7 mouse cellular contexts compared by ENCODE assay signal in genomic region chr5:123109452-123110203, GRCm38 (mm10). TPM values are rescaled to one million over a fixed set of nuclear protein-coding genes. Genes with fewer than 3 reads are reported as not detected.
A peak's percentile ranks its signal among the peaks of the same experiment; 100 is the strongest.
DNase-seq lines count a peak whose midpoint lies in the region; ATAC-seq lines count a peak whose summit lies in the region.

No protein-coding gene starts in this region.

- H3K27me3 ChIP-seq in embryonic facial prominence, embryonic 13.5 days, result no peaks in the 10 kb centered on the region
- no peaks in the 10 kb centered on the region for H3K27me3 ChIP-seq in intestine, embryonic 15.5 days (replicated peaks)
- no peaks in the 10 kb centered on the region for H3K27me3 ChIP-seq in liver, embryonic 15.5 days

- peak overlapping the region; percentile 33; the same call in 1 of the 2 replicates for H3K27ac ChIP-seq in embryonic facial prominence, embryonic 13.5 days
- no peak overlapping the region for H3K27ac ChIP-seq in intestine, embryonic 15.5 days
- no peak overlapping the region for H3K27ac ChIP-seq in liver, embryonic 15.5 days (replicated peaks)

- H3K9me3 ChIP-seq in embryonic facial prominence, embryonic 13.5 days, result no peaks in the 10 kb centered on the region
- no peaks in the 10 kb centered on the region for H3K9me3 ChIP-seq in intestine, embryonic 15.5 days
- no peaks in the 10 kb centered on the region for H3K9me3 ChIP-seq in liver, embryonic 15.5 days (replicated peaks)

- H3K4me2 ChIP-seq in embryonic facial prominence, embryonic 13.5 days, result peak overlapping the region; percentile 31
- peak overlapping the region; percentile 40 for H3K4me2 ChIP-seq in intestine, embryonic 15.5 days (replicated peaks)
- H3K4me2 ChIP-seq in liver, embryonic 15.5 days, result 0 out of 2 replicates have a peak overlapping the region, but pooled peaks have one; percentile 1

- peak; percentile 31 for DNase-seq in testis, postnatal 14 days (ENCODE audit: low spot score)
- DNase-seq in testis, postnatal 10 days (ENCODE audit: low spot score), result no peak
- no peak for DNase-seq in thymus, postnatal 4 days

- no peaks in the 10 kb centered on the region for H3K36me3 ChIP-seq in embryonic facial prominence, embryonic 13.5 days
- no peaks in the 10 kb centered on the region for H3K36me3 ChIP-seq in intestine, embryonic 15.5 days
- H3K36me3 ChIP-seq in liver, embryonic 15.5 days (replicated peaks), result peaks cover 77% of the 10 kb centered on the region

- ATAC-seq in embryonic facial prominence, embryonic 13.5 days (ENCODE audit: insufficient number of reproducible peaks, insufficient read depth, low FRiP score, low TSS enrichment, low read depth), result no peak
- peak; percentile 59; the same call in 1 of the 2 replicates for ATAC-seq in intestine, embryonic 15.5 days
- no peak for ATAC-seq in liver, embryonic 15.5 days (ENCODE audit: insufficient read depth)
- no peak for ATAC-seq in megakaryocyte, adult 5-6 weeks (ENCODE audit: poor library complexity, severe bottlenecking)

- WGBS in embryonic facial prominence, embryonic 13.5 days, result 37% methylated on average over 13 of the region's 13 CpGs
- 32% methylated on average over 13 of the region's 13 CpGs for WGBS in intestine, embryonic 15.5 days
- 60% methylated on average over 13 of the region's 13 CpGs for WGBS in liver, embryonic 15.5 days (ENCODE audit: insufficient replicate concordance)

- H3K4me1 ChIP-seq in embryonic facial prominence, embryonic 13.5 days, result peaks cover 20% of the 10 kb centered on the region
- H3K4me1 ChIP-seq in intestine, embryonic 15.5 days (replicated peaks), result 0 out of 2 replicates have a peak, but pooled peaks cover 6% of the 10 kb centered on the region
- H3K4me1 ChIP-seq in liver, embryonic 15.5 days (replicated peaks), result 0 out of 2 replicates have a peak, but pooled peaks cover 6% of the 10 kb centered on the region

- peak overlapping the region; percentile 36; the same call in 1 of the 2 replicates for H3K9ac ChIP-seq in embryonic facial prominence, embryonic 13.5 days
- no peak overlapping the region for H3K9ac ChIP-seq in intestine, embryonic 15.5 days
- H3K9ac ChIP-seq in liver, embryonic 15.5 days, result no peak overlapping the region

- no peak overlapping the region for H3K4me3 ChIP-seq in embryonic facial prominence, embryonic 13.5 days
- H3K4me3 ChIP-seq in intestine, embryonic 15.5 days (replicated peaks), result peak overlapping the region; percentile 9; the same call in 1 of the 2 replicates
- no peak overlapping the region for H3K4me3 ChIP-seq in liver, embryonic 15.5 days (replicated peaks)

RNA-seq across cellular contexts. Expression of gene Rhof, which starts 22.9 kb away (rescaled TPM):
- 5.6 and 6.6 TPM in 2 replicates for polyA plus RNA-seq in embryonic facial prominence, embryonic 13.5 days (2015; fragmentation: Nextera tagmentation; extraction: Ambion mirVana)
- polyA plus RNA-seq in intestine, embryonic 15.5 days (2015; fragmentation: Nextera tagmentation; extraction: Ambion mirVana), result 1.7 and 2.3 TPM in 2 replicates
- 1.7 and 2.1 TPM in 2 replicates for polyA plus RNA-seq in liver, embryonic 15.5 days (2015; fragmentation: Nextera tagmentation; extraction: Ambion mirVana)
- total RNA-seq in megakaryocyte, adult 5-6 weeks (2015), result 5.4 and 7.6 TPM in 2 replicates
- total RNA-seq in megakaryocyte, adult 5-6 weeks (2017), result 6.4 and 6.5 TPM in 2 replicates

RNA-seq across cellular contexts. Expression of gene Setd1b, which starts 32.4 kb away (rescaled TPM):
- 12.3 and 13.0 TPM in 2 replicates for polyA plus RNA-seq in embryonic facial prominence, embryonic 13.5 days (2015; fragmentation: Nextera tagmentation; extraction: Ambion mirVana)
- polyA plus RNA-seq in intestine, embryonic 15.5 days (2015; fragmentation: Nextera tagmentation; extraction: Ambion mirVana), result 7.6 and 8.4 TPM in 2 replicates
- polyA plus RNA-seq in liver, embryonic 15.5 days (2015; fragmentation: Nextera tagmentation; extraction: Ambion mirVana), result 3.9 and 4.2 TPM in 2 replicates
- 40.4 and 44.9 TPM in 2 replicates for total RNA-seq in megakaryocyte, adult 5-6 weeks (2015)
- total RNA-seq in megakaryocyte, adult 5-6 weeks (2017), result 4.1 and 8.7 TPM in 2 replicates

RNA-seq across cellular contexts. Expression of gene Tmem120b, which starts 41.4 kb away (rescaled TPM):
- polyA plus RNA-seq in embryonic facial prominence, embryonic 13.5 days (2015; fragmentation: Nextera tagmentation; extraction: Ambion mirVana), result 14.4 and 15.8 TPM in 2 replicates
- polyA plus RNA-seq in intestine, embryonic 15.5 days (2015; fragmentation: Nextera tagmentation; extraction: Ambion mirVana), result 8.4 and 10.1 TPM in 2 replicates
- 25.8 and 27.0 TPM in 2 replicates for polyA plus RNA-seq in liver, embryonic 15.5 days (2015; fragmentation: Nextera tagmentation; extraction: Ambion mirVana)
- 0.87 and 2.5 TPM in 2 replicates for total RNA-seq in megakaryocyte, adult 5-6 weeks (2015)
- 0.29 and 1.3 TPM in 2 replicates for total RNA-seq in megakaryocyte, adult 5-6 weeks (2017)

RNA-seq across cellular contexts. Expression of gene Psmd9, which starts 59.6 kb away (rescaled TPM):
- 95.3 and 107 TPM in 2 replicates for polyA plus RNA-seq in embryonic facial prominence, embryonic 13.5 days (2015; fragmentation: Nextera tagmentation; extraction: Ambion mirVana)
- 68.5 and 69.1 TPM in 2 replicates for polyA plus RNA-seq in intestine, embryonic 15.5 days (2015; fragmentation: Nextera tagmentation; extraction: Ambion mirVana)
- 70.1 and 77.2 TPM in 2 replicates for polyA plus RNA-seq in liver, embryonic 15.5 days (2015; fragmentation: Nextera tagmentation; extraction: Ambion mirVana)
- total RNA-seq in megakaryocyte, adult 5-6 weeks (2015), result 14.0 and 24.6 TPM in 2 replicates
- 9.6 and 20.4 TPM in 2 replicates for total RNA-seq in megakaryocyte, adult 5-6 weeks (2017)
